Mouse (Mus musculus) limb, embryonic 14.5 days (tissue): ENCODE results near the gene Rab13. TPM values are rescaled to one million over a fixed set of nuclear protein-coding genes. Genes with fewer than 3 reads are reported as not detected.

Source experiments
- ATAC-seq: fragments of 200-750 bp; cut with Nextera tagmentation; 2 replicates; pipeline ENCODE4 v1.8.0; 2017; ENCODE audit warnings: low read depth, moderate number of reproducible peaks, moderate TSS enrichment; ENCODE audit not compliant: low FRiP score
- DNase-seq: peaks from one replicate; pipeline ENCODE4 v3.0.0-alpha.2; 2015; ENCODE audit warnings: low spot score
- H3K27ac ChIP-seq: fragments of 300-500 bp; sonication (generic); replicated peaks from 2 replicates; pipeline ENCODE4 v1.5.1; 2014; ENCODE audit warnings: low read depth, mild to moderate bottlenecking, low read length, moderate library complexity, mixed read lengths
- H3K27me3 ChIP-seq: fragments of 300-500 bp; sonication (generic); 2 replicates; pipeline ENCODE4 v1.6.1; 2014; ENCODE audit warnings: low read length, mixed read lengths; ENCODE audit not compliant: control insufficient read depth, insufficient read depth
- H3K36me3 ChIP-seq: fragments of 300-500 bp; sonication (generic); 2 replicates; pipeline ENCODE4 v1.6.1; 2014; ENCODE audit warnings: mild to moderate bottlenecking, low read length, moderate library complexity, mixed read lengths; ENCODE audit not compliant: control insufficient read depth, insufficient read depth
- H3K4me1 ChIP-seq: fragments of 300-500 bp; sonication (generic); 2 replicates; pipeline ENCODE4 v1.6.1; 2014; ENCODE audit warnings: antibody characterized with exemption, low read length, mixed read lengths; ENCODE audit not compliant: control insufficient read depth, insufficient read depth
- H3K4me2 ChIP-seq: fragments of 300-500 bp; sonication (generic); replicated peaks from 2 replicates; pipeline ENCODE4 v1.6.1; 2014; ENCODE audit warnings: low read depth, mild to moderate bottlenecking, low read length, moderate library complexity; ENCODE audit not compliant: severe bottlenecking
- H3K4me3 ChIP-seq: fragments of 300-500 bp; sonication (generic); replicated peaks from 2 replicates; pipeline ENCODE4 v1.5.1; 2014; ENCODE audit warnings: low read length
- H3K9ac ChIP-seq: fragments of 300-500 bp; sonication (generic); 2 replicates; pipeline ENCODE4 v1.6.1; 2014; ENCODE audit warnings: mild to moderate bottlenecking, low read depth, low read length, moderate library complexity; ENCODE audit not compliant: severe bottlenecking
- H3K9me3 ChIP-seq: fragments of 300-500 bp; sonication (generic); 2 replicates; pipeline ENCODE4 v1.6.1; 2016; ENCODE audit warnings: low read length; ENCODE audit not compliant: control insufficient read depth
- POLR2A ChIP-seq: fragments of 200-500 bp; IDR thresholded peaks from 2 replicates; pipeline ENCODE4 v1.8.0; 2012; ENCODE audit warnings: inconsistent platforms, mild to moderate bottlenecking, moderate library complexity, borderline replicate concordance; ENCODE audit not compliant: insufficient read depth, insufficient read length; ENCODE audit errors: extremely low read depth
- WGBS: fragments of 180-500 bp; shearing (Covaris S2); extraction: QIAGEN DNeasy Blood & Tissue Kit; methylation state at CpG from one replicate; pipeline ENCODE4 v1.1.7; 2014; 5-methylcytosine and 5-hydroxymethylcytosine counted together
- polyA plus RNA-seq, 2 experiments: library from polyadenylated mRNA; depleted of rRNA in 1 of 2; stranded (reverse) in 1 of 2; unstranded in 1 of 2; fragments of >200 nt; fragmentation: Nextera tagmentation in 1 of 2; extraction: Ambion mirVana in 1 of 2; gene quantifications; 2 replicates each; pipeline versions ENCODE4 v1.2.1 to v1.2.3; 2012 to 2014

Gene Rab13
- polyA plus RNA-seq, 2 experiments = 17.8 to 35.8 TPM

GRCm38 (mm10) chr3:90241669-90242358, 28.3 kb downstream of the Rab13 start:
- 0 out of 2 replicates have a peak overlapping the region, but pooled peaks have one; percentile 53 for H3K4me2 ChIP-seq
- no peak for TF ChIP-seq POLR2A
- no peak overlapping the region for H3K4me3 ChIP-seq
- H3K4me1 ChIP-seq = peaks cover 14% of the 10 kb centered on the region
- H3K9me3 ChIP-seq = no peaks in the 10 kb centered on the region
- DNase-seq (no peak), ATAC-seq (no peak)
- H3K27ac ChIP-seq = no peak overlapping the region
- WGBS = 80% methylated on average over 10 of the region's 10 CpGs
- H3K9ac ChIP-seq = no peak overlapping the region
- H3K36me3 ChIP-seq = 0 out of 2 replicates have a peak, but pooled peaks cover 8% of the 10 kb centered on the region
- H3K27me3 ChIP-seq = no peaks in the 10 kb centered on the region

DNA sequence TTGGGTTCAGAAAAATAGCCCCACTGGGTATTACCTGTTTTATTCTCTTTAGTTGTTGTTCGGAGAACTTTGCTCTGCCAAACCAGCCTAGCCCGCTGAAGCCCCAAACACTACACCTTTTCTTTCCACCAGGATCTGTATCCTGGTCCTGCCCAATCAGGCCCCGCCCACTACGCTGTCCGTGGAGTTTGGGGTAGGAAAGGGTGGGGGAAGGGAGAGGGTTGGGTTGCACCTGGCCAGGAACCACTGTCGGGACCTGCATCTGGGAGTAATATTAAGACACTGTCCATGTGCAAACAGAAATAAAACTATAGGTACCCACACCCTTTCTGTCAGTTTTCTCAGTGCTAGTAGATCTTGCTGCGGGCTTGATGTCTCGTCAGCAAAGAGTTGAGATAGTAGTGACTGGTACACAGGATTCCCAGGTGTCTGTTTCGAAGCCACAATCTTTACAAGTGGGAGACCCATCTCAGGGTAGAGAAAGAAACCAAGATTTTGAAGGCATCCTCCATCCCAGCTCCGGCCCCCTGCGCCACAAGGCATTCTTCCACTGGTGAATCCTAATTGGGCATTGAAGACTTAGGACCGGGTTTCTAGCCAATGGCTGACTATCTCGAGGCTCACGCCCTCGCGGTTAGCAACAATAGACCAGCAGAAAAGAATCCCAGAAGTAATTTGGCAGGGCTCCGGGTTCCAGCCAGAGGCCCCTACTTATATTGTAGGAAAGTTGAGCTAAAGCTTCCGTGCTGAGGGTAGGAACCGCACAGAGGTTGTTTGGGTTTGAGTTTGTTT, 29.7 kb downstream of the Rab13 start, which contains the start of gene Creb3l4:
Gene Creb3l4, minus strand, starts transcription at position 529 of the 792 bp plus-strand sequence.
- WGBS = 3% methylated on average over 19 of the region's 19 CpGs
- Histone ChIP-seq H3K9me3 (no peaks in the 10 kb centered on the region), H3K27me3 (no peaks in the 10 kb centered on the region), H3K4me1 (peaks cover 18% of the 10 kb centered on the region), H3K36me3 (0 out of 2 replicates have a peak, but pooled peaks cover 3% of the 10 kb centered on the region), H3K27ac (peak within 1 kb of the TSS; percentile 66), H3K9ac (peak within 1 kb of the TSS; percentile 40; the same call in 1 of the 2 replicates), H3K4me2 (peak within 1 kb of the TSS; percentile 53), H3K4me3 (peak within 1 kb of the TSS; percentile 31)
- ATAC-seq (peak; percentile 79), DNase-seq (peak; percentile 91)
- 0 out of 2 replicates have a peak, but pooled peaks have one; percentile 12 for TF ChIP-seq POLR2A

DNA sequence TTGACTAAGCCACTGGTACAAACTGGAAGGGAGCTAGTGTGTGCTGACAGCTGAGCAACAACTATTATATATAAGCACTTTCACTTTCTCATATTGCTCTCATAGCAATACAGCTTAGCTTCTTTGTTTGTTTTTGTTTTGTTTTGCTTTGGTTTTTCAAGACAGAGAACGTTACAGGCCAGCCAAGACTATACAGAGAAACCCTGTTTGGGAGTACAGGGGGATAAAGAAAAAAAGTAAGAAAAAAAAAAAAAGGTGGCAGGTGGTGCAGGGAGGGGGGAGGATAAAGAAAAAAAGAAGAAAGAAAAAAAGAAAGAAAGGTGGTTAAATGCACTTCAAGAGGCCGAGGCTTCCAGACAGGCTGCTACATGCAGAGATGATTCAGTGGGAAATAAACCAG, 31.9 kb downstream of the Rab13 start:
- no peak for DNase-seq
- TF ChIP-seq POLR2A = no peak

DNA sequence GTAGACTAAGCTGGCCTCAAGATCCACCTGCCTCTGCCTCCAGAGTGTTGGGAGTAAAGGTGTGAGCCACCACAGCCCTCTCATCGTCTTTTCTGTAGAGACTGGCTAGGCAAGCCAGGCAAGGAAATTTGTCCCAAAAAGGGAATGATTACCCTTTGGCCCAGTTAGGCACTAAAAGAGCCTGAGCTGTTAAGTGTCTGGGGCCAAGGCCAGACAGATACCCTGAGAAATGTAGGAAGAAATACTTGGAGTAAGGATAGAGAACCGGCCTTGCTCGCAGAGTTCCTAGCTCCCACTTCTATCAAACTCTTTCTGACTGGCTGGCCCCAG, 34.1 kb downstream of the Rab13 start:
- whole genome bisulfite sequencing = 3% methylated on average over 3 of the region's 3 CpGs

More for the DNA sequence above, 31.9 kb downstream of the Rab13 start:
- no peaks in the 10 kb centered on the region for H3K27me3 ChIP-seq
- no peak overlapping the region for H3K9ac ChIP-seq
- no peak overlapping the region for H3K27ac ChIP-seq
- no peak overlapping the region for H3K4me2 ChIP-seq
- H3K36me3 ChIP-seq = 0 out of 2 replicates have a peak, but pooled peaks cover 8% of the 10 kb centered on the region
- H3K9me3 ChIP-seq = no peaks in the 10 kb centered on the region
- no peak for ATAC-seq
- WGBS = 62% methylated on average over 2 of the region's 2 CpGs
- no peak overlapping the region for H3K4me3 ChIP-seq
- peaks cover 24% of the 10 kb centered on the region for H3K4me1 ChIP-seq

GRCm38 (mm10) chr3:90247960-90248745, 34.7 kb downstream of the Rab13 start, which contains the start of gene Slc39a1:
Slc39a1 (plus strand) TSS chr3:90248172.
- Histone ChIP-seq H3K9ac (peak within 1 kb of the TSS; percentile 84), H3K4me3 (peak within 1 kb of the TSS; percentile 77), H3K4me1 (peaks cover 17% of the 10 kb centered on the region), H3K4me2 (peak within 1 kb of the TSS; percentile 85), H3K36me3 (peaks cover 21% of the 10 kb centered on the region), H3K27ac (peak within 1 kb of the TSS; percentile 92), H3K9me3 (no peaks in the 10 kb centered on the region), H3K27me3 (no peaks in the 10 kb centered on the region)
- ATAC-seq (peak; percentile 94), DNase-seq (peak; percentile 97)
- TF ChIP-seq POLR2A = no peak
- under 1% methylated on average over 44 of the region's 44 CpGs for WGBS

More for the DNA sequence above, 34.1 kb downstream of the Rab13 start:
- peak overlapping the region; percentile 92 for H3K27ac ChIP-seq
- no peak for ATAC-seq
- H3K4me2 ChIP-seq = peak overlapping the region; percentile 85
- H3K27me3 ChIP-seq = no peaks in the 10 kb centered on the region
- no peak for TF ChIP-seq POLR2A
- H3K9ac ChIP-seq = peak overlapping the region; percentile 57
- H3K36me3 ChIP-seq = peaks cover 21% of the 10 kb centered on the region
- H3K9me3 ChIP-seq = no peaks in the 10 kb centered on the region
- H3K4me1 ChIP-seq = peaks cover 21% of the 10 kb centered on the region
- peak overlapping the region; percentile 77 for H3K4me3 ChIP-seq
- no peak for DNase-seq
